Mouse (Mus musculus) midbrain, embryonic 15.5 days (tissue): ENCODE data around the gene Atxn7l1. TPM values are rescaled to one million over a fixed set of nuclear protein-coding genes. Genes with fewer than 3 reads are reported as not detected.

Source experiments
- ATAC-seq: fragments of 200-750 bp; cut with Nextera tagmentation; replicated peaks from 2 replicates; pipeline ENCODE4 v1.8.0; 2017; ENCODE audit warnings: moderate TSS enrichment
- H3K27ac ChIP-seq: fragments of 300-500 bp; sonication (generic); 2 replicates; pipeline ENCODE4 v1.5.1; 2015; ENCODE audit warnings: mild to moderate bottlenecking, inconsistent platforms
- H3K27me3 ChIP-seq: fragments of 300-500 bp; sonication (generic); replicated peaks from 2 replicates; pipeline ENCODE4 v1.6.1; 2015; ENCODE audit warnings: inconsistent platforms
- H3K36me3 ChIP-seq: fragments of 300-500 bp; sonication (generic); replicated peaks from 2 replicates; pipeline ENCODE4 v1.6.1; 2015; ENCODE audit warnings: inconsistent platforms
- H3K4me1 ChIP-seq: fragments of 300-500 bp; sonication (generic); 2 replicates; pipeline ENCODE4 v1.6.1; 2015; ENCODE audit warnings: inconsistent platforms
- H3K4me2 ChIP-seq: fragments of 300-500 bp; sonication (generic); 2 replicates; pipeline ENCODE4 v1.6.1; 2015; ENCODE audit warnings: inconsistent platforms, mild to moderate bottlenecking, moderate library complexity
- H3K4me3 ChIP-seq: fragments of 300-500 bp; sonication (generic); 2 replicates; pipeline ENCODE4 v1.5.1; 2015; ENCODE audit warnings: mild to moderate bottlenecking, inconsistent platforms
- H3K9ac ChIP-seq: fragments of 300-500 bp; sonication (generic); 2 replicates; pipeline ENCODE4 v1.6.1; 2015; ENCODE audit warnings: mild to moderate bottlenecking, inconsistent platforms
- H3K9me3 ChIP-seq: fragments of 300-500 bp; sonication (generic); 2 replicates; pipeline ENCODE4 v1.6.1; 2016; ENCODE audit warnings: inconsistent platforms
- WGBS: fragments of 180-500 bp; shearing (Covaris S2); methylation state at CpG from one replicate; pipeline ENCODE4 v1.1.7; 2015; ENCODE audit warnings: mixed read lengths; 5-methylcytosine and 5-hydroxymethylcytosine counted together
- polyA plus RNA-seq: library from polyadenylated mRNA; unstranded; fragments of >200 nt; fragmentation: Nextera tagmentation; extraction: Ambion mirVana; gene quantifications from 2 replicates; pipeline ENCODE4 v1.2.1, GENCODE M21; 2015

Atxn7l1 gene
- polyA plus RNA-seq, 1 experiment from 2014 or later = 24.4 TPM

- no peak overlapping the region for H3K4me3 ChIP-seq
- H3K9ac ChIP-seq = no peak overlapping the region
- H3K4me1 ChIP-seq = peaks cover 41% of the 10 kb centered on the region
- ATAC-seq = no peak
- no peaks in the 10 kb centered on the region for H3K27me3 ChIP-seq
- H3K36me3 ChIP-seq = no peaks in the 10 kb centered on the region
- H3K9me3 ChIP-seq = no peaks in the 10 kb centered on the region
- WGBS = 81% methylated on average over 4 of the region's 4 CpGs
- no peak overlapping the region for H3K4me2 ChIP-seq
- no peak overlapping the region for H3K27ac ChIP-seq
These were observed 192.3 kb downstream of the Atxn7l1 start for GRCm38 (mm10) chr12:33339822-33340221.

GRCm38 (mm10) chr12:33340698-33341097 is 193.2 kb downstream of the Atxn7l1 start:
- no peak overlapping the region for H3K4me3 ChIP-seq
- peaks cover 49% of the 10 kb centered on the region for H3K4me1 ChIP-seq
- 52% methylated on average over 6 of the region's 6 CpGs for WGBS
- ATAC-seq = no peak
- H3K4me2 ChIP-seq = peak overlapping the region; percentile 22; the same call in 1 of the 2 replicates
- H3K27me3 ChIP-seq = no peaks in the 10 kb centered on the region
- H3K27ac ChIP-seq = peak overlapping the region; percentile 72
- no peaks in the 10 kb centered on the region for H3K9me3 ChIP-seq
- no peaks in the 10 kb centered on the region for H3K36me3 ChIP-seq
- no peak overlapping the region for H3K9ac ChIP-seq

- Histone ChIP-seq H3K4me2 (peak overlapping the region; percentile 22; the same call in 1 of the 2 replicates), H3K9me3 (no peaks in the 10 kb centered on the region), H3K4me3 (no peak overlapping the region), H3K27me3 (no peaks in the 10 kb centered on the region), H3K9ac (no peak overlapping the region), H3K4me1 (peaks cover 55% of the 10 kb centered on the region), H3K36me3 (no peaks in the 10 kb centered on the region), H3K27ac (peak overlapping the region; percentile 72)
- WGBS = 37% methylated on average over 17 of the region's 17 CpGs
- ATAC-seq = peak; percentile 82
These were observed 193.9 kb downstream of the Atxn7l1 start for GRCm38 (mm10) chr12:33341351-33341892.

- Histone ChIP-seq H3K4me3 (peak overlapping the region; percentile 15; the same call in 1 of the 2 replicates), H3K36me3 (0 out of 2 replicates have a peak, but pooled peaks cover 7% of the 10 kb centered on the region), H3K27ac (peak overlapping the region; percentile 65), H3K9ac (peak overlapping the region; percentile 13), H3K27me3 (no peaks in the 10 kb centered on the region), H3K4me1 (peaks cover 46% of the 10 kb centered on the region), H3K9me3 (no peaks in the 10 kb centered on the region), H3K4me2 (peak overlapping the region; percentile 44)
- WGBS = 9% methylated on average over 25 of the region's 25 CpGs
- ATAC-seq = peak; percentile 22; the same call in 1 of the 2 replicates
These were observed 197.7 kb downstream of the Atxn7l1 start for GRCm38 (mm10) chr12:33344970-33345772.

GRCm38 (mm10) chr12:33345773-33346435 is 198.4 kb downstream of the Atxn7l1 start:
- Histone ChIP-seq H3K9me3 (no peaks in the 10 kb centered on the region), H3K27me3 (no peaks in the 10 kb centered on the region), H3K4me3 (0 out of 2 replicates have a peak overlapping the region, but pooled peaks have one; percentile 3), H3K4me1 (peaks cover 39% of the 10 kb centered on the region), H3K9ac (no peak overlapping the region; the same call in 1 of the 2 replicates), H3K36me3 (0 out of 2 replicates have a peak, but pooled peaks cover 10% of the 10 kb centered on the region), H3K4me2 (peak overlapping the region; percentile 44), H3K27ac (peak overlapping the region; percentile 65)
- 30% methylated on average over 23 of the region's 23 CpGs for whole genome bisulfite sequencing
- ATAC-seq = no peak; the same call in 1 of the 2 replicates

GRCm38 (mm10) chr12:33352671-33353070 is 205.2 kb downstream of the Atxn7l1 start:
- ATAC-seq = no peak
- Histone ChIP-seq H3K4me2 (no peak overlapping the region), H3K9me3 (no peaks in the 10 kb centered on the region), H3K4me1 (no peaks in the 10 kb centered on the region), H3K9ac (no peak overlapping the region), H3K36me3 (0 out of 2 replicates have a peak, but pooled peaks cover 11% of the 10 kb centered on the region), H3K27ac (no peak overlapping the region), H3K27me3 (no peaks in the 10 kb centered on the region), H3K4me3 (no peak overlapping the region)
- 87% methylated on average over 4 of the region's 4 CpGs for WGBS

- Histone ChIP-seq H3K9ac (no peak overlapping the region), H3K27ac (no peak overlapping the region), H3K4me3 (no peak overlapping the region), H3K9me3 (no peaks in the 10 kb centered on the region), H3K36me3 (0 out of 2 replicates have a peak, but pooled peaks cover 3% of the 10 kb centered on the region), H3K27me3 (no peaks in the 10 kb centered on the region), H3K4me1 (0 out of 2 replicates have a peak, but pooled peaks cover 3% of the 10 kb centered on the region), H3K4me2 (no peak overlapping the region)
- ATAC-seq = no peak
- WGBS = 91% methylated on average over 10 of the region's 10 CpGs
These were observed 210.9 kb downstream of the Atxn7l1 start for GRCm38 (mm10) chr12:33358345-33358744.

- 93% methylated on average over 7 of the region's 7 CpGs for WGBS
- 0 out of 2 replicates have a peak, but pooled peaks cover 3% of the 10 kb centered on the region for H3K36me3 ChIP-seq
- no peak overlapping the region for H3K9ac ChIP-seq
- H3K9me3 ChIP-seq = no peaks in the 10 kb centered on the region
- H3K4me3 ChIP-seq = no peak overlapping the region
- no peaks in the 10 kb centered on the region for H3K27me3 ChIP-seq
- H3K27ac ChIP-seq = no peak overlapping the region
- no peak overlapping the region for H3K4me2 ChIP-seq
- 0 out of 2 replicates have a peak, but pooled peaks cover 3% of the 10 kb centered on the region for H3K4me1 ChIP-seq
- ATAC-seq = no peak
These were observed 211.7 kb downstream of the Atxn7l1 start for GRCm38 (mm10) chr12:33359209-33359608.

- Histone ChIP-seq H3K27ac (peak overlapping the region; percentile 21; the same call in 1 of the 2 replicates), H3K36me3 (0 out of 2 replicates have a peak, but pooled peaks cover 3% of the 10 kb centered on the region), H3K9me3 (no peaks in the 10 kb centered on the region), H3K4me1 (0 out of 2 replicates have a peak, but pooled peaks cover 3% of the 10 kb centered on the region), H3K9ac (no peak overlapping the region), H3K4me3 (no peak overlapping the region), H3K4me2 (no peak overlapping the region), H3K27me3 (no peaks in the 10 kb centered on the region)
- ATAC-seq = peak; percentile 35; the same call in 1 of the 2 replicates
- WGBS = 73% methylated on average over 5 of the region's 5 CpGs
These were observed 212.5 kb downstream of the Atxn7l1 start for GRCm38 (mm10) chr12:33359878-33360482.

GRCm38 (mm10) chr12:33360729-33361128 is 213.2 kb downstream of the Atxn7l1 start:
- no peak overlapping the region for H3K4me3 ChIP-seq
- H3K4me2 ChIP-seq = no peak overlapping the region
- H3K27ac ChIP-seq = no peak overlapping the region
- H3K4me1 ChIP-seq = 0 out of 2 replicates have a peak, but pooled peaks cover 3% of the 10 kb centered on the region
- H3K27me3 ChIP-seq = no peaks in the 10 kb centered on the region
- H3K9ac ChIP-seq = no peak overlapping the region
- H3K9me3 ChIP-seq = no peaks in the 10 kb centered on the region
- 0 out of 2 replicates have a peak, but pooled peaks have one; percentile 48 for ATAC-seq
- WGBS = 58% methylated on average over 6 of the region's 6 CpGs
- 0 out of 2 replicates have a peak, but pooled peaks cover 3% of the 10 kb centered on the region for H3K36me3 ChIP-seq

GRCm38 (mm10) chr12:33364511-33364910 is 217.0 kb downstream of the Atxn7l1 start:
- ATAC-seq = no peak
- H3K4me1 ChIP-seq = 0 out of 2 replicates have a peak, but pooled peaks cover 3% of the 10 kb centered on the region
- H3K27ac ChIP-seq = no peak overlapping the region
- H3K27me3 ChIP-seq = no peaks in the 10 kb centered on the region
- no peak overlapping the region for H3K4me2 ChIP-seq
- H3K9ac ChIP-seq = no peak overlapping the region
- 91% methylated on average over 8 of the region's 8 CpGs for WGBS
- H3K4me3 ChIP-seq = no peak overlapping the region
- no peaks in the 10 kb centered on the region for H3K36me3 ChIP-seq
- no peaks in the 10 kb centered on the region for H3K9me3 ChIP-seq
